Comparison of ENCODE assay signal across 11 mouse cellular contexts in the genomic region with DNA sequence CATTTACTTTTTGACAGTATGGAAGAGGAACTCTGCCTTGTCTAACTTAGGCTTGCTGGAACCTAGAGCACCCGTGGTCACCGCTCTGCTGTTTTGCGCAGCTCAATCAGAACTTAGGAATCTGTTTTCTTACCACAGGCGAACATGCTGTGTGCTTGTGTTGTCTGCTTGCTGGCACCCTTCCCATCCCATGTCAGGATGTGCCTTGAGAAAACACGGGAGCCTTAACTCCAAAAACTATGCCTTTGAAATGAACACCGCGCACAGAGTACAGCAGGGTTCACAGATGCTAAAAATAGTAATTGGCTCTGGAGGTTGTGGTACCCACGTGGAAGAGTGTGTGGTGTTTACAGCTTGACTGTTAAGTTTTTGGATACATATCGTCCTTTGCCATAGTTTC. TPM values are rescaled to one million over a fixed set of nuclear protein-coding genes. Genes with fewer than 3 reads are reported as not detected.
DNase-seq lines count a peak whose midpoint lies in the region; ATAC-seq and TF ChIP-seq lines count a peak whose summit lies in the region.
"Had no signal": no experiment of that assay in that cellular context is flagged by ENCODE, and none has a peak within 500 bp of the region (broad histone marks: within the 10 kb centered on the region; RNA-seq: fewer than 3 reads in every experiment).

No protein-coding gene starts in this region.

- no peak overlapping the region for H3K4me3 ChIP-seq in lung, postnatal 0 days (ENCODE audit: low read depth, low read length)
- no peak overlapping the region for H3K4me3 ChIP-seq in heart, embryonic 11.5 days (ENCODE audit: low read depth, low read length)
- no peak overlapping the region for H3K4me3 ChIP-seq in stomach, embryonic 14.5 days (ENCODE audit: low read depth, low read length)
- H3K4me3 ChIP-seq: limb, embryonic 12.5 days had no signal

- 0 out of 2 replicates have a peak overlapping the region, but pooled peaks have one; percentile 14 for H3K4me2 ChIP-seq in lung, postnatal 0 days (replicated peaks; ENCODE audit: low read depth, low read length)
- H3K4me2 ChIP-seq in heart, embryonic 11.5 days, result peak overlapping the region; percentile 56
- H3K4me2 ChIP-seq in stomach, embryonic 14.5 days (replicated peaks; ENCODE audit: low read depth, low read length), result no peak overlapping the region
- H3K4me2 ChIP-seq: limb, embryonic 12.5 days had no signal

- TF ChIP-seq EP300 in lung, postnatal 0 days (IDR thresholded peaks at IDR 0.05), result no peak

- ATAC-seq in cerebellum, adult (ENCODE audit: insufficient number of reproducible peaks, low FRiP score, low TSS enrichment), result no peak
- ATAC-seq in lung, postnatal 0 days, result no peak
- ATAC-seq in heart, embryonic 11.5 days (replicated peaks; ENCODE audit: insufficient number of reproducible peaks, low FRiP score, low TSS enrichment), result no peak
- ATAC-seq in stomach, embryonic 14.5 days (ENCODE audit: insufficient number of reproducible peaks, insufficient read depth, low FRiP score, low read depth), result 0 out of 2 replicates have a peak, but pooled peaks have one; percentile 14

- no peak overlapping the region for H3K27ac ChIP-seq in lung, postnatal 0 days (ENCODE audit: low read length)
- peak overlapping the region; percentile 42; the same call in 1 of the 2 replicates for H3K27ac ChIP-seq in heart, embryonic 11.5 days (ENCODE audit: low read depth, low read length)
- H3K27ac ChIP-seq in stomach, embryonic 14.5 days (ENCODE audit: low read length), result no peak overlapping the region
- H3K27ac ChIP-seq: limb, embryonic 12.5 days had no signal

- H3K4me1 ChIP-seq in lung, postnatal 0 days (ENCODE audit: insufficient read depth, low read depth, low read length), result no peaks in the 10 kb centered on the region
- peaks cover 10% of the 10 kb centered on the region for H3K4me1 ChIP-seq in heart, embryonic 11.5 days (ENCODE audit: control insufficient read depth, insufficient read depth, low read length)
- peaks cover 7% of the 10 kb centered on the region; the same call in 1 of the 2 replicates for H3K4me1 ChIP-seq in stomach, embryonic 14.5 days (ENCODE audit: control insufficient read depth, insufficient read depth, low read length)

- H3K9me3 ChIP-seq in lung, postnatal 0 days (ENCODE audit: low read length), result no peaks in the 10 kb centered on the region
- no peaks in the 10 kb centered on the region for H3K9me3 ChIP-seq in heart, embryonic 11.5 days (replicated peaks; ENCODE audit: control insufficient read depth, low read length)
- no peaks in the 10 kb centered on the region for H3K9me3 ChIP-seq in stomach, embryonic 14.5 days (ENCODE audit: control insufficient read depth, low read depth, low read length)
- H3K9me3 ChIP-seq: limb, embryonic 12.5 days had no signal

- TF ChIP-seq CTCF in lung, postnatal 0 days (IDR thresholded peaks at IDR 0.05), result no peak

- WGBS in lung, postnatal 0 days, result 51% methylated on average over 9 of the region's 9 CpGs
- 44% methylated on average over 9 of the region's 9 CpGs for WGBS in heart, embryonic 11.5 days (ENCODE audit: insufficient replicate concordance)
- 48% methylated on average over 9 of the region's 9 CpGs for WGBS in stomach, embryonic 14.5 days

- no peaks in the 10 kb centered on the region for H3K36me3 ChIP-seq in lung, postnatal 0 days (ENCODE audit: insufficient read depth, low read length)
- no peaks in the 10 kb centered on the region for H3K36me3 ChIP-seq in heart, embryonic 11.5 days (ENCODE audit: control insufficient read depth, insufficient read depth, low read length)
- H3K36me3 ChIP-seq in stomach, embryonic 14.5 days (ENCODE audit: control insufficient read depth, insufficient read depth, low read length), result no peaks in the 10 kb centered on the region
- H3K36me3 ChIP-seq: limb, embryonic 12.5 days had no signal

- no peak overlapping the region for H3K9ac ChIP-seq in lung, postnatal 0 days (replicated peaks; ENCODE audit: low read depth)
- no peak overlapping the region for H3K9ac ChIP-seq in heart, embryonic 11.5 days (ENCODE audit: low read depth, low read length)
- no peak overlapping the region for H3K9ac ChIP-seq in stomach, embryonic 14.5 days (replicated peaks; ENCODE audit: low read depth, low read length)
- H3K9ac ChIP-seq: limb, embryonic 12.5 days had no signal

- DNase-seq in cerebellum, postnatal 10 days, result peak; percentile 9 to 11
- peak; percentile 20 for DNase-seq in lung, postnatal 0 days (ENCODE audit: low spot score)
- no peak for DNase-seq in lung, adult 18-20 months
- DNase-seq in ovary, postnatal 10 days (ENCODE audit: low spot score), result no peak
- no peak for DNase-seq in layer of hippocampus, adult 9-11 months
- DNase-seq: embryo, embryonic 11 days; kidney, adult 8-10 months had no signal

- no peaks in the 10 kb centered on the region for H3K27me3 ChIP-seq in lung, postnatal 0 days (replicated peaks; ENCODE audit: insufficient read depth, low read length)
- no peaks in the 10 kb centered on the region for H3K27me3 ChIP-seq in heart, embryonic 11.5 days (ENCODE audit: control insufficient read depth, insufficient read depth, low read length)
- H3K27me3 ChIP-seq in stomach, embryonic 14.5 days (ENCODE audit: control insufficient read depth, insufficient read depth, low read length), result no peaks in the 10 kb centered on the region
- H3K27me3 ChIP-seq: limb, embryonic 12.5 days had no signal

RNA-seq across cellular contexts. Expression of gene Ccdc91, which starts 30.4 kb away (rescaled TPM):
- polyA plus RNA-seq in lung, postnatal 0 days (2015; fragmentation: Nextera tagmentation; extraction: Ambion mirVana), result 23.9 and 27.0 TPM in 2 replicates
- polyA plus RNA-seq in heart, embryonic 11.5 days (2014; fragmentation: Nextera tagmentation; extraction: Ambion mirVana), result 18.6 and 22.4 TPM in 2 replicates
- polyA plus RNA-seq in stomach, embryonic 14.5 days (2014; fragmentation: Nextera tagmentation; extraction: Ambion mirVana), result 25.9 and 27.5 TPM in 2 replicates

Comparison
In these comparisons a context has a peak if more than half of its experiments do, and no peak if none do; other contexts are left out.
1. DNase-seq: peak in cerebellum, postnatal 10 days (2 of 2) and lung, postnatal 0 days (single experiment); none in lung, adult 18-20 months (0 of 2), ovary, postnatal 10 days (single experiment) and layer of hippocampus, adult 9-11 months (single experiment).